Mouse (Mus musculus) hindbrain, embryonic 14.5 days (tissue): ENCODE measurements around the gene Mpv17l2. TPM values are rescaled to one million over a fixed set of nuclear protein-coding genes. Genes with fewer than 3 reads are reported as not detected.

Source experiments
- ATAC-seq: fragments of 200-750 bp; cut with Nextera tagmentation; 2 replicates; pipeline ENCODE4 v1.8.0; 2017; ENCODE audit warnings: moderate number of reproducible peaks, mild to moderate bottlenecking, moderate TSS enrichment, moderate library complexity; ENCODE audit not compliant: low FRiP score
- DNase-seq: peaks from one replicate; pipeline ENCODE4 v3.0.0-alpha.2; 2015; ENCODE audit warnings: low spot score
- H3K27ac ChIP-seq: fragments of 300-500 bp; sonication (generic); 2 replicates; pipeline ENCODE4 v1.5.1; 2014; ENCODE audit warnings: mild to moderate bottlenecking, moderate library complexity
- H3K27me3 ChIP-seq: fragments of 300-500 bp; sonication (generic); 2 replicates; pipeline ENCODE4 v1.6.1; 2014; ENCODE audit warnings: mild to moderate bottlenecking, low read length, mixed read lengths; ENCODE audit not compliant: control insufficient read depth, insufficient read depth
- H3K36me3 ChIP-seq: fragments of 300-500 bp; sonication (generic); replicated peaks from 2 replicates; pipeline ENCODE4 v1.6.1; 2014; ENCODE audit not compliant: control insufficient read depth, insufficient read depth
- H3K4me1 ChIP-seq: fragments of 300-500 bp; sonication (generic); replicated peaks from 2 replicates; pipeline ENCODE4 v1.6.1; 2014; ENCODE audit warnings: antibody characterized with exemption, low read length, mixed read lengths; ENCODE audit not compliant: control insufficient read depth, insufficient read depth
- H3K4me2 ChIP-seq: fragments of 300-500 bp; sonication (generic); replicated peaks from 2 replicates; pipeline ENCODE4 v1.6.1; 2014; ENCODE audit warnings: mild to moderate bottlenecking, moderate library complexity
- H3K4me3 ChIP-seq: fragments of 300-500 bp; sonication (generic); replicated peaks from 2 replicates; pipeline ENCODE4 v1.5.1; 2014; ENCODE audit warnings: mild to moderate bottlenecking, low read length
- H3K9ac ChIP-seq: fragments of 300-500 bp; sonication (generic); 2 replicates; pipeline ENCODE4 v1.6.1; 2014
- H3K9me3 ChIP-seq: fragments of 300-500 bp; sonication (generic); 2 replicates; pipeline ENCODE4 v1.6.1; 2016; ENCODE audit warnings: low read length; ENCODE audit not compliant: control insufficient read depth
- WGBS: fragments of 180-500 bp; shearing (Covaris S2); extraction: QIAGEN DNeasy Blood & Tissue Kit; methylation state at CpG from one replicate; pipeline ENCODE4 v1.1.7; 2014; 5-methylcytosine and 5-hydroxymethylcytosine counted together
- polyA plus RNA-seq: library from polyadenylated mRNA; unstranded; fragments of >200 nt; fragmentation: Nextera tagmentation; extraction: Ambion mirVana; gene quantifications from 2 replicates; pipeline ENCODE4 v1.2.1, GENCODE M21; 2014

The Mpv17l2 gene
- 34.4 and 43.5 TPM in 2 replicates for polyA plus RNA-seq

GRCm38 (mm10) chr8:70760775-70761406, at the start of gene Mpv17l2:
Gene Mpv17l2, minus strand, starts transcription at chr8:70760946.
- peak within 1 kb of the TSS; percentile 48 for H3K4me3 ChIP-seq
- peak; percentile 97 for DNase-seq
- H3K27me3 ChIP-seq = no peaks in the 10 kb centered on the region
- H3K27ac ChIP-seq = peak within 1 kb of the TSS; percentile 77
- peak within 1 kb of the TSS; percentile 75 for H3K4me2 ChIP-seq
- WGBS = under 1% methylated on average over 54 of the region's 55 CpGs
- H3K9ac ChIP-seq = peak within 1 kb of the TSS; percentile 71
- H3K9me3 ChIP-seq = no peaks in the 10 kb centered on the region
- H3K36me3 ChIP-seq = peaks cover 29% of the 10 kb centered on the region
- peak; percentile 96 for ATAC-seq
- peaks cover 24% of the 10 kb centered on the region for H3K4me1 ChIP-seq

GRCm38 (mm10) chr8:70808955-70809701, 48.4 kb upstream of the Mpv17l2 start:
- Histone ChIP-seq H3K4me1 (no peaks in the 10 kb centered on the region), H3K4me2 (no peak overlapping the region), H3K9ac (no peak overlapping the region), H3K4me3 (no peak overlapping the region), H3K27ac (no peak overlapping the region), H3K36me3 (no peaks in the 10 kb centered on the region), H3K27me3 (peaks cover 11% of the 10 kb centered on the region), H3K9me3 (no peaks in the 10 kb centered on the region)
- ATAC-seq = no peak
- DNase-seq = no peak
- 84% methylated on average over 8 of the region's 8 CpGs for WGBS

GRCm38 (mm10) chr8:70808239-70808638, 47.5 kb upstream of the Mpv17l2 start, which contains the start of gene Il12rb1:
Gene Il12rb1, plus strand, starts transcription at chr8:70808449.
- H3K27me3 ChIP-seq = peaks cover 20% of the 10 kb centered on the region
- no peak within 1 kb of the TSS for H3K4me3 ChIP-seq
- no peak within 1 kb of the TSS for H3K27ac ChIP-seq
- H3K4me1 ChIP-seq = no peaks in the 10 kb centered on the region
- no peaks in the 10 kb centered on the region for H3K9me3 ChIP-seq
- ATAC-seq (no peak), DNase-seq (no peak)
- no peak within 1 kb of the TSS for H3K4me2 ChIP-seq
- WGBS = 60% methylated on average over 5 of the region's 5 CpGs
- no peaks in the 10 kb centered on the region for H3K36me3 ChIP-seq
- no peak within 1 kb of the TSS for H3K9ac ChIP-seq

- Histone ChIP-seq H3K4me3 (no peak overlapping the region), H3K9me3 (no peaks in the 10 kb centered on the region), H3K9ac (no peak overlapping the region), H3K4me2 (no peak overlapping the region), H3K36me3 (no peaks in the 10 kb centered on the region), H3K4me1 (no peaks in the 10 kb centered on the region), H3K27me3 (peaks cover 27% of the 10 kb centered on the region), H3K27ac (no peak overlapping the region)
- WGBS = 57% methylated on average over 1 of the region's 1 CpGs
- DNase-seq (no peak), ATAC-seq (no peak)
Observed at GRCm38 (mm10) chr8:70807304-70807703, 46.6 kb upstream of the Mpv17l2 start.

GRCm38 (mm10) chr8:70806541-70806940, 45.8 kb upstream of the Mpv17l2 start:
- no peak overlapping the region for H3K4me3 ChIP-seq
- WGBS = 79% methylated on average over 4 of the region's 4 CpGs
- no peak for ATAC-seq

GRCm38 (mm10) chr8:70804481-70805206, 43.9 kb upstream of the Mpv17l2 start, which contains the start of gene Mast3:
Gene Mast3, minus strand, starts transcription at chr8:70805054.
- Histone ChIP-seq H3K36me3 (no peaks in the 10 kb centered on the region), H3K27ac (no peak within 1 kb of the TSS), H3K9ac (peak within 1 kb of the TSS; percentile 29), H3K27me3 (peaks cover 36% of the 10 kb centered on the region), H3K4me2 (peak within 1 kb of the TSS; percentile 66), H3K4me1 (no peaks in the 10 kb centered on the region), H3K4me3 (peak within 1 kb of the TSS; percentile 42), H3K9me3 (no peaks in the 10 kb centered on the region)
- peak; percentile 67 for DNase-seq
- 1% methylated on average over 45 of the region's 45 CpGs for WGBS
- peak; percentile 81 for ATAC-seq

More at GRCm38 (mm10) chr8:70806541-70806940, 45.8 kb upstream of the Mpv17l2 start:
- peaks cover 31% of the 10 kb centered on the region for H3K27me3 ChIP-seq
- H3K9ac ChIP-seq = no peak overlapping the region
- H3K27ac ChIP-seq = no peak overlapping the region
- H3K9me3 ChIP-seq = no peaks in the 10 kb centered on the region
- H3K36me3 ChIP-seq = no peaks in the 10 kb centered on the region
- no peak for DNase-seq
- no peaks in the 10 kb centered on the region for H3K4me1 ChIP-seq
- no peak overlapping the region for H3K4me2 ChIP-seq

GRCm38 (mm10) chr8:70803761-70804480, 43.2 kb upstream of the Mpv17l2 start:
- WGBS = 2% methylated on average over 38 of the region's 47 CpGs
- no peak for ATAC-seq
- H3K36me3 ChIP-seq = no peaks in the 10 kb centered on the region
- H3K4me2 ChIP-seq = peak overlapping the region; percentile 66
- H3K9ac ChIP-seq = peak overlapping the region; percentile 18; the same call in 1 of the 2 replicates
- no peaks in the 10 kb centered on the region for H3K9me3 ChIP-seq
- peaks cover 43% of the 10 kb centered on the region for H3K27me3 ChIP-seq
- DNase-seq = no peak
- H3K4me3 ChIP-seq = peak overlapping the region; percentile 42
- no peak overlapping the region for H3K27ac ChIP-seq
- no peaks in the 10 kb centered on the region for H3K4me1 ChIP-seq

GRCm38 (mm10) chr8:70802786-70803510, 42.2 kb upstream of the Mpv17l2 start:
- H3K27me3 ChIP-seq = peaks cover 53% of the 10 kb centered on the region
- DNase-seq (no peak), ATAC-seq (no peak)
- no peak overlapping the region for H3K9ac ChIP-seq
- H3K4me1 ChIP-seq = 0 out of 2 replicates have a peak, but pooled peaks cover 8% of the 10 kb centered on the region
- H3K27ac ChIP-seq = no peak overlapping the region
- H3K4me2 ChIP-seq = no peak overlapping the region
- no peaks in the 10 kb centered on the region for H3K9me3 ChIP-seq
- H3K4me3 ChIP-seq = no peak overlapping the region
- no peaks in the 10 kb centered on the region for H3K36me3 ChIP-seq
- WGBS = 73% methylated on average over 11 of the region's 11 CpGs
